Mouse (Mus musculus) E14TG2a.4 (cell line): Measurements from ENCODE around the gene Alyref2.

Source experiments
- H3K27me3 ChIP-seq: 2 replicates; pipeline ENCODE4 v1.6.1; 2014; ENCODE audit warnings: low read length, control low read depth; ENCODE audit not compliant: insufficient read depth
- H3K36me3 ChIP-seq: 2 replicates; pipeline ENCODE4 v1.6.1; 2014; ENCODE audit warnings: low read length, control low read depth; ENCODE audit not compliant: insufficient read depth
- H3K4me1 ChIP-seq: replicated peaks from 2 replicates; pipeline ENCODE4 v1.6.1; 2014; ENCODE audit warnings: low read depth, low read length, control low read depth
- H3K4me3 ChIP-seq: replicated peaks from 2 replicates; pipeline ENCODE4 v1.5.1; 2014; ENCODE audit warnings: mild to moderate bottlenecking, low read length
- H3K9me3 ChIP-seq: 2 replicates; pipeline ENCODE4 v1.6.1; 2014; ENCODE audit warnings: low read length, control low read depth
- CTCF ChIP-seq: conservative IDR thresholded peaks from 2 replicates; pipeline ENCODE4 v1.5.1; 2014; ENCODE audit warnings: low read length
- NANOG ChIP-seq: IDR thresholded peaks from 2 replicates; pipeline ENCODE4 v1.6.1; 2014; ENCODE audit warnings: borderline replicate concordance, low read length, mixed read lengths
- POU5F1 ChIP-seq: IDR thresholded peaks from 2 replicates; pipeline ENCODE4 v1.6.1; 2014; ENCODE audit warnings: low read length, borderline replicate concordance

Gene Alyref2

DNA sequence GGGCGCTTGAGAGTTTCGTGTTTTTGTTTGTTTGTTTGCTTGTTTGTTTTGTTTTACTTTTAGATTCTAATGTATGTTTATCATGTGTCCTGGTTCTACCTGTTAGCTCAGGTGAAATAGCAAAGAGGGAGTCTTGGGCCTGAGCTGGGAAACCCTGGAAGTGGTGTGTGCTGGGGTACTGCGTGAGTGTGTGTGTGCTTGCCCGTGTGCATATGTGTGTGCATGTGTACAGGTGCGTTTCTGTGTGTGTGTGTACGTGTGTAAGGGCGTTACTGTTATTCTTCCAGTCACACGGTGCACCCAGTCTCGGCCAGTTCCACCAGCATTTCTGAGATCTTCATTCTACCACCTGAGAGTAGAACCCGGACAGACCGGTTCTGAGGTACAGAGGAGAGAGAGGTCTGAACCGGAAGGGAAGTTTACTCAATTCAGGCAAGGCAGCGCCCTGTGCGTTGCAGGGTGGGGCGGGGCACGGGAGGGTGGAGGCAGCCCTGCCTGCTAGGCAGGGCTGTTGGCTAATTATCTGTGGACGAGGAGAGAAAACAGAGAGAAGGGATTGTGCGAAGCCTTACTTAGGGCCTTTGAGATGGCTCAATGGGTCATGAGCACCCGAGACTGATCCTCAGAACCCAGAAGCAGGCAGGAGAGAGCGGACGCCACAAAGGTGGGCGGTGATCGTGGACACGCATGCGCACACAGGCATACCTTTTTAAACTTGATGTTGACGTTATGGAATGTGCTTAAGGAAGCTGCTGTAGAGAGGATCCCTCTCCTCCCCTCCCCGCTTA is 25.3 kb upstream of the Alyref2 start:
- Histone ChIP-seq H3K4me1 (peaks cover 35% of the 10 kb centered on the region), H3K27me3 (no peaks in the 10 kb centered on the region), H3K4me3 (peak overlapping the region; percentile 76), H3K9me3 (no peaks in the 10 kb centered on the region), H3K36me3 (no peaks in the 10 kb centered on the region)
- TF ChIP-seq POU5F1 = no peak
- TF ChIP-seq CTCF = no peak
- no peak for TF ChIP-seq NANOG

- no peaks in the 10 kb centered on the region for H3K27me3 ChIP-seq
- TF ChIP-seq NANOG (no peak), CTCF (peak; percentile 66)
- H3K4me1 ChIP-seq = peaks cover 31% of the 10 kb centered on the region
- H3K9me3 ChIP-seq = no peaks in the 10 kb centered on the region
- H3K4me3 ChIP-seq = no peak overlapping the region
- no peaks in the 10 kb centered on the region for H3K36me3 ChIP-seq
Observed at GRCm38 (mm10) chr1:171478968-171479367, 24.3 kb upstream of the Alyref2 start.

DNA sequence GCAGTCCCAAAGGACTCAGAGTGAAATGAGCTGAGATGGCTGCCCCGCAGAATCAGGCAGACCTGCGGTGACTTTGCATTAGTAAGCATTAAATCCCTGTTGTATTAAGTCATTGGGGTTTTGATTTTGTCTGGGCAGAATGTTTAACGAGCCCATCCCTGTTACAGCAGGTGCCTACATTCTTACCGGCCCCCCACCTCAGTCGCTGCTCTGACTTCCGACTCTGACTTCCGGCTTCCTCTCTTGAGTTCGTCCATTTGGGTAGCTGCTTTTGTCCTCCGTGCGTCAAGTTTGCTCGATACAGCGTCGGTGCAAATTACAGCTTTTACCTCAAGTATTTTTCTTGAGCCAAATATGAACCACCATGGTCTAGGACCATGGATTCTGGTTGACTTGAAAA is 9.0 kb upstream of the Alyref2 start:
- TF ChIP-seq CTCF = no peak
- TF ChIP-seq POU5F1 = no peak
- TF ChIP-seq NANOG = no peak
- peak overlapping the region; percentile 45; the same call in 1 of the 2 replicates for H3K4me3 ChIP-seq
- H3K36me3 ChIP-seq = no peaks in the 10 kb centered on the region
- H3K4me1 ChIP-seq = peaks cover 21% of the 10 kb centered on the region
- H3K9me3 ChIP-seq = no peaks in the 10 kb centered on the region
- no peaks in the 10 kb centered on the region for H3K27me3 ChIP-seq

GRCm38 (mm10) chr1:171495371-171495770 is 7.9 kb upstream of the Alyref2 start:
- TF ChIP-seq POU5F1 (no peak), CTCF (no peak), NANOG (no peak)
- Histone ChIP-seq H3K9me3 (no peaks in the 10 kb centered on the region), H3K36me3 (no peaks in the 10 kb centered on the region), H3K4me1 (peaks cover 30% of the 10 kb centered on the region), H3K4me3 (no peak overlapping the region), H3K27me3 (no peaks in the 10 kb centered on the region)

GRCm38 (mm10) chr1:171499856-171500255 is 3.4 kb upstream of the Alyref2 start:
- Histone ChIP-seq H3K36me3 (no peaks in the 10 kb centered on the region), H3K9me3 (no peaks in the 10 kb centered on the region), H3K4me3 (no peak overlapping the region), H3K27me3 (no peaks in the 10 kb centered on the region), H3K4me1 (peaks cover 39% of the 10 kb centered on the region)
- TF ChIP-seq POU5F1 (no peak), NANOG (no peak), CTCF (no peak)

GRCm38 (mm10) chr1:171501016-171501610 is 2.2 kb upstream of the Alyref2 start:
- Histone ChIP-seq H3K4me1 (peaks cover 45% of the 10 kb centered on the region), H3K27me3 (no peaks in the 10 kb centered on the region), H3K36me3 (no peaks in the 10 kb centered on the region), H3K4me3 (no peak overlapping the region), H3K9me3 (no peaks in the 10 kb centered on the region)
- TF ChIP-seq POU5F1 = no peak
- no peak for TF ChIP-seq CTCF
- TF ChIP-seq NANOG = no peak

DNA sequence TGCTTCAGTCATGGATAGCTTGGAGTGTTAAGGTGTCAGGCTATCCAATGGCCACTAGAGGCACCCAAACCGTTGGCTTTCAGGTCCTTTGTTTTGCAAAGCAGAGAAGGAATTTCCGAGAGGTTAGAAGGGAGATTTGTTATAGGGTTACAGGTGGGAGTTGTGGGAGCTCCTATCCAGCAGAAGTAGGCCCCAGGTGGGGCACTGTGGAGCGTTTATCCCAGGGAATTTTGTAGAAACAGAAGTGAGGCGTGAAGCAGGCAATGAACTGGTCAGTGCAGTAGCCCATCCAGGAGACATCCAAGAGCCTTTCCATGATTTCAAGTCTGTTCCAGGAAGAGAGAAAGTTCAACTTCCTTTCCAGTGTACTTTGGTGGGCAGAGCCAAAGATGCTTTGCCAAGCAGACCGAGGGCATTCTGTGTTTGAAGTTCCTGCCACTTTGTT is 1.6 kb upstream of the Alyref2 start:
- Histone ChIP-seq H3K4me1 (peaks cover 45% of the 10 kb centered on the region), H3K4me3 (no peak overlapping the region), H3K27me3 (no peaks in the 10 kb centered on the region), H3K9me3 (no peaks in the 10 kb centered on the region), H3K36me3 (no peaks in the 10 kb centered on the region)
- TF ChIP-seq CTCF (peak; percentile 78), NANOG (no peak)

- no peaks in the 10 kb centered on the region for H3K9me3 ChIP-seq
- H3K4me1 ChIP-seq = peaks cover 51% of the 10 kb centered on the region
- H3K36me3 ChIP-seq = no peaks in the 10 kb centered on the region
- no peaks in the 10 kb centered on the region for H3K27me3 ChIP-seq
- no peak overlapping the region for H3K4me3 ChIP-seq
- TF ChIP-seq POU5F1 (no peak), CTCF (peak; percentile 49)
Observed at GRCm38 (mm10) chr1:171502388-171503249, 659 bp upstream of the Alyref2 start.
